Mouse (Mus musculus): ENCODE measurements at regions not wholly inside any gene's neighbourhood (a gene's known extent, or its start where the extent isn't known, plus 50 kb on each side); places are given as distances from the start of the nearest gene placed in this dataset.
A peak's percentile ranks its signal among the peaks of the same experiment; 100 is the strongest.
"Not testable (repeated sequence)": the region's sequence is repeated elsewhere in the genome, so short reads cannot be mapped to it uniquely, and the experiment has no call there.

GRCm38 (mm10) chr4:22131751-22132736 is 200.9 kb downstream of the Faxc start:
- peak; percentile 11 to 45 for DNase-seq

DNA sequence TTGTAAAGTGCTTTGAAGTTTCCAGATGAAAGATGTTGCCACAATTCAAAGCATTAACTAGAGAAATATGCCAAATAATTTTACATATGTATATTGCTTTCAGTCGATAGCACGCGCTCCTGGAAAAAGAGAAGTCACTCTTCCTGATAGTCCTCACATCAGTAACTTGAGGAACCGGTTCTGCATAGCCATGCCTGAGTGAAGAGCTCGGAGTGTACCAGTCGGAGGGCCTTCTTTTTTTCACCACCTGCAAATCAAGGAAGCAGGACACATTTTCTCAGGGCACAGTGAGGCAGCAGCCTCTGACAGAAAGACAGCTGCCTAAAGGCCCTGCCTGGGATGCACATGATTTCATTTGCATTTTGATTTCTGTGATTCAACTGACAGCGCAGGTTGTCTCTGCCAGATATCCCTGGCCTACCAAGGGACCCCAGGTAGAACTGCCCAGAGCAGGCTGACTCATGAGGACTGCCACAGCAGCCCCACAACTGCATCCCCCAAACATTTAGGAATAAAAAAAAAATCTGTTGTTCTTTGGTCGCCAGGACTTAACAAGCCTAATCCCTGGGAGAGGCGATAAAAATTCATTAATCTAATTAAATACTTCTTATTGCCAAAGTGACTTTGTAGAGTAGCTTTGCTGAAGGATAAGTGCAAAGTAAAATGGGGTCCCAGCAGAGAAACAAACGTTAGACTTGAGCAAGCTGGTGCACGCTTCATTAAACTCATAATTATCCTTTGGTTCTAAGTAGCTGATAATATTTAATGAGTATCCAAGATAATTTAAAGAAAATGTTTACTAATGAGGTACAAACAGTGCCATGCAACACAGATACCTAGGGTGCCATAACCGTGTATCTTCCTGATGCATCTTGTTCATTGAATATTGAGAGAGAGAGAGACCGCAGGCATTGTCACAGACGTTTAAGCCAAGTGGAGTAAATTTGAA is 202.7 kb downstream of the Faxc start:
- DNase-seq: no peak

DNA sequence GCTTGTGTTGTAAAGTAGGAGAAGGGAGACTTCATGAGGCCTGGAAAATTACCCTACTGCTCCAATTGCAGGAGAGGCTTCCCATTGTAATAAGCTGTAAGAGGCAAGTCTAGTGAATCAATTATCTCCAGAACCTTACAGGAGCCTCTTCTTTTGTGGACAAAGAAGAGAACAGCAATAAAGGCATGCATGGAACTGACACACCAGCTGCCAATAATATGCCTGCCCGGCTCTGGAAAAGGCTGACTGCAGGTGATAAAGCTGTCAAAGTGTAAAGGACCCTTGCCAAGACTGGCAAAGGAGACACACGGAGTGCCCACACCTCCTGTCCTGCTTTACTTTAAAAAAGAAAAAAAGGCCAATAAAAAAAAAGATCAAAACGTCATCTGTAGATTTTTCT is 209.0 kb downstream of the Faxc start:
- no peak for DNase-seq

DNA sequence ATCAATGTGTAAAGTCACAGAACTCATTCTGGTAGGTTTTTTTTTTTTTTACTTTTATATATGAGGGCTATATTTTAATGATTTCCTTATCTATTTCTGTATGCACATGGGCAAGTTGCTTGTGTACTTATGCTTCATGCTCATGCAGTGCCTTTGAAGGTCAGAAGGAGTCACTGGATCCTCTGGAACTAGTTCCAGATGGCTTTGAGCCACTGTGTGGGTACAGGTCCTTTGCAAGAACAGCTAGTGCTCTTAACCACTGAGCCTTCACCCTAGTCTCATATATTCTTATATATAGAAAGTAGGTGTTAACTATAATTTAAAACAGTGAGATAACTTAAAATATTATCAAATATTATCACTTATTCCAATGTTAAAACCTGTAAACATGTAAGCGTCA is 212.4 kb downstream of the Faxc start:
- DNase-seq: peak in 1 of 2 experiments; percentile 9

- DNase-seq: not testable (repeated sequence)
Measured at GRCm38 (mm10) chr4:22144834-22145233, 212.5 kb upstream of the Fbxl4 start.

GRCm38 (mm10) chr4:22146648-22147409 is 210.5 kb upstream of the Fbxl4 start:
- peak; percentile 5 to 10 for DNase-seq

GRCm38 (mm10) chr4:22151899-22152493 is 205.3 kb upstream of the Fbxl4 start:
- DNase-seq: no peak

- no peak for DNase-seq
Measured at GRCm38 (mm10) chr4:22152971-22153544, 204.3 kb upstream of the Fbxl4 start.

DNA sequence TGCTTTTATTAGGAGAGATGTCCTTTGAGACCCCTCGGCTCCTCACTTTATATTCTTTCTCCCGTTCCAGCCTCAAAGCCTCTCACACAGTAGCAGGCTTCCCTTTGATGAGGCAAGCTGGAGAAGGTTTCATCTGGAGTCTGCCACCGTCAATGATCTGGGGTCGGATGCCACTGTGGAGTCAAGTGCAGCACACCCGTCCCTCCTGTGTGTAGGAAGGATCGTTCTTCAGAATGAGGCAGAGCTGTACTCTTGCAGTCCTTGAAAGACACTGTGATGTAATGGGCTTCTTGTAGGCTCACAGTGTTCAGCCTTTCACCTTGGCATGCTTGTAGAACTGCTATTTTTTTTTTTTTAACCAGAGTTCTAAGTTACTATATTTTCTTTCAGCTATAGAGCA is 203.7 kb upstream of the Fbxl4 start:
- no peak for DNase-seq

DNA sequence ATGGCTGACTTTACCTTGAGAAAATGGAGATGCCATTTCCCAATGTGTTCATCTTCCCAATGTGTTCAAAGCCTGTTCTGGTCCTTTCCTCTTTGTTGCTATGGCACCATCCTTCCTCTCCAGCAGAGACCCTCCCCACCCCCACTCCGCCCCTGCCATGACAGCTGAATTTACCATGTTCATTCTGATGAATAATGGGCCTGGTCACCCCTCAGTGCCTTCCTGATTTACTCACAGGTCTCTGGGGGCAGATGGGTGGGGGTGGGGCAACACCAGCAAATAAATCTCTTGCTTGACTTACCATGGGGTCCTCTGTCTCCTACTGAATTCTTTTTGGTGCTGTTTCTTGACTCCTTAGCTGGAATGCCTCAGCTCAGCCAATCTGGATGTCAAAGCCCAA is 170.9 kb upstream of the Fbxl4 start:
- no peak for DNase-seq

DNA sequence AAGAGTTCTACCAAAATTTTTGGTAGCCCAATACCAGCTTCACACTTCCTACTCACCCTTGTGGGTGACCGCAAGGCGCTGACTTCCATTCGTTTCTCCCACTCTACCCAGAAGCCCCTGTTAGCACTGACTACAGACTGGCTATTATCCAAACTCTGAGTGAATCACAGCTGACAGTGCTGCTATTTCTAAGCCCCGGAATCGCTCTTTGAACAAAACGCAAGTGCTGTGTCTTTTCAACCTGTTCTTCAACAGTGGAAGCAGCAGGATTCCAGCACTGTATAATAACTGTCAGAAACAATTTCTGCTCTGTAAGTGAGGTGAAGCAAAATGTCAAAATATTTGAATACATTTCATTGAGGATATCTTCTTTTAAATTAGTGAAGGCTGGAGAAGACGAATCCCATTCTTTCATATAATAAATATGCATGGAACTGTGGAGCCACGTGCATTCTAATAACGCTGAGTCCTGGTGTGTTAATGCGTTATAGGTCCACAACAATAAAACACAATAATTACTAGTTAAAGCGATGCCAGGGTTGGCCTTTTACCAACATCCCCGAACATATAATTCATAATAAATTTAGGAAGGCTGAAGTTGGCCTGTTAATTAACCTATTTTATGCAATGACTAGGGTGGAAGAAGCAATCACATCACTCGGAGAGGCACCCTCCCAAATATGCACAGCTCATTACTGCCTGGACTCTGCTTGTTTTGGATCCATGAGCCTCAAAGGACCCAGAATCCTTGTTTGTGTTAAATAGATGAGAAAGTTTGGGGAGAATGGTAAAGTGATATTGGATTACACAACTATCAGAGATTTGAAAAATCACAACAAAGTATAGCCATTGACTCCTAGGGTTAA is 169.0 kb upstream of the Fbxl4 start:
- no peak for DNase-seq

- DNase-seq: no peak
Measured at GRCm38 (mm10) chr4:22196501-22196900, 160.8 kb upstream of the Fbxl4 start.

- no peak for DNase-seq
Measured at GRCm38 (mm10) chr4:22208531-22208930, 148.8 kb upstream of the Fbxl4 start.

DNA sequence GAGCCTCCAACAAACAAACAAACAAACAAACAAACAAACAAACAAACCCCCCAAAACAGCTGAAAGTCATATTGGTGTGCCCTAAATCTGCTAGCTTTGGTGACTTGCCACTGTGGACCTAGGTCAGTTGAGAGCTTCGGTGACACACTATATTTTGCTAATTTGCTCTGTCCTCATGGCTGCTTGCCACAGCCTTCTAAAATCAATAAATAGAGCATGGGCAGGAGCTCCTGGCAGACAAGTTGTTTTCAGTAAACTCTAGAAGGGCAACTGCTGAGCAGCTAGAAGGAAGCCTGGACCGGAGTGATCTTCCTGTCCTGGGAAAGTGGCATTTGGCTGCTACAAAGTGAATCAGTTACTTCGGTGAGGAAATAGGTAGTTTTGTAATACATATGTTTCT is 119.7 kb upstream of the Fbxl4 start:
- DNase-seq: no peak

GRCm38 (mm10) chr4:22250276-22250675 is 107.1 kb upstream of the Fbxl4 start:
- DNase-seq: not testable (repeated sequence)

- DNase-seq: no peak
Measured at GRCm38 (mm10) chr4:22263903-22264302, 93.4 kb upstream of the Fbxl4 start.

DNA sequence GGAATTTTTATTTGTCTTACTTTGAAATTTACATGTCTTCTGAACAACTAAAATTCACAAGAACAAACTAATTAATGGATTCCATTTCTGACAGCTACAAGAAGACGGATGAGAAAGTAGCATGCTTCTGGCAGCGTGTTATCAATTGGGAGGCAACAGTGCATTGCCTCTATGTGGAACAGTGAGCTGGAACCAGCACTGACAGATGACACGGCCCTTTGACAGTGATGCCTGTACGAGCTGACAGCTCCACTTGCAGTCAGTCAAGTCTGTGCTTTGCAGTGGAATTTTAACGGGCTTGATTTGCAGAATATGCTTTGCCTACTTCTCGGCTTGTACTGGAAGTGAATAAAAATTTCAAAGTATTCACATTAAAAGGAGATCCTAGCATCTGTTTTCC is 88.3 kb upstream of the Fbxl4 start:
- no peak for DNase-seq

- no peak for DNase-seq
Measured at GRCm38 (mm10) chr4:22274178-22274577, 83.2 kb upstream of the Fbxl4 start.

GRCm38 (mm10) chr4:22282536-22283323 is 74.6 kb upstream of the Fbxl4 start:
- no peak for DNase-seq
